Mouse (Mus musculus): ENCODE data around the gene Smpdl3b.
"Not testable (repeated sequence)": the region's sequence is repeated elsewhere in the genome, so short reads cannot be mapped to it uniquely, and the experiment has no call there.

Smpdl3b gene

DNA sequence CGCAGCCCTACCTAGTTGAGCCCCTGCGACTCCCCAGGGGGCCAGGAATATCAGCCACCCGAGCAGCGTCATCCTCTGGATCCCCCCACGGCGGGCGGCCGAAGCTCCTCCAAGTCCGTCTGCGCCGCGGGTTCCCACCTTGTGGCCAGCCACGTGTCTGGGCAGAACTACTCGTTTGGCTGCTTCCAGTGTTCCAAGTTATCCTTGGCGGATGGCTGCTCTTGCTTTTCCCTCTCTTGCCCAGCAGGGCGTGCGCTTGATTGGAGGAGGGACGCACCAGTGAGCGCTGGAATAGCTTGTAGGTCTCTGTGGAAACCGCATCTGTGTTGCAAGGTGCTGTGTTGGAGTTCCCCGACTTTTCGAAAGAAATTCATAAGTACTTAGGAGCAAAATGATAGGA, at the start of gene Smpdl3b:
Smpdl3b (minus strand) TSS at position 279 of the 400 bp plus-strand sequence.
- no peak for DNase-seq (ENCODE audit: low read depth, low spot score)

- no peak for DNase-seq (ENCODE audit: low read depth, low spot score)
These were observed 49.7 kb upstream of the Smpdl3b start for GRCm38 (mm10) chr4:132806620-132807191.

GRCm38 (mm10) chr4:132805599-132806197, 48.6 kb upstream of the Smpdl3b start:
- DNase-seq (ENCODE audit: low read depth, low spot score): no peak

- no peak for DNase-seq (ENCODE audit: low read depth, low spot score)
These were observed 48.1 kb upstream of the Smpdl3b start for GRCm38 (mm10) chr4:132805146-132805545.

- DNase-seq (ENCODE audit: low read depth, low spot score): no peak
These were observed 47.3 kb upstream of the Smpdl3b start for GRCm38 (mm10) chr4:132804331-132804730.

DNA sequence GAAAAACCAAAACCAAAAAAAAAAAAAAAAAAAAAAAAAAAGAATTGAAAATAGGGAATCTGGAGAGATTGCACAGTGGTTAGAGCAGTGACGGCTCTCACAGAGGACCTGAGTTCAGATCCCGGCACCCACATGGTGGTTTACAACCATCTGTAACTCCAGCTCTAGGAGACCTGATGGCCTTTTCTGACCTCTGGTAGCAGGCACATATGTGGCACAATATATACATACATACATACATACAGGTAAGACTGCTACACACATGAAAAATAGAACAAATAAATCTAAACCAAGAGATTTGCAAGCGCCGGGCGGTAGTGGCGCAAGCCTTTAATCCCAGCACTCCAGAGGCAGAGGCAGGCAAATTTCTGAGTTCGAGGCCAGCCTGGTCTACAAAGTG, 46.8 kb upstream of the Smpdl3b start:
- DNase-seq (ENCODE audit: low read depth, low spot score): no peak

DNA sequence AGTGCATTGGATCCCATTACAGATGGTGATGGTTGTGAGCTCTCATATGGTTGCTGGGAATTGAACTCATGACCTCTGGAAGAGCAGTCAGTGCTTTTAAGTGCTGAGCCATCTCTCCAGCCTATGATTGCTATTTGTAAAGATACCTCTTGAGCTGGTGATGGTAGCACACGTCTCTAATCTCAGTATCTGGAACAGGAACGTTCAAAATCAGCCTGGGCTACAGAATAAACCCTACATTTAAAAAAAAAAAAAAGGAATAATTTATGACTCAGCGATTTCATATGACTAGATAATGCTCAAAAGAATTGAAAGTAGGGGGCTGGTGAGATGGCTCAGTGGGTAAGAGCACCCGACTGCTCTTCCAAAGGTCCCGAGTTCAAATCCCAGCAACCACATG, 46.2 kb upstream of the Smpdl3b start:
- no peak for DNase-seq (ENCODE audit: low read depth, low spot score)

DNA sequence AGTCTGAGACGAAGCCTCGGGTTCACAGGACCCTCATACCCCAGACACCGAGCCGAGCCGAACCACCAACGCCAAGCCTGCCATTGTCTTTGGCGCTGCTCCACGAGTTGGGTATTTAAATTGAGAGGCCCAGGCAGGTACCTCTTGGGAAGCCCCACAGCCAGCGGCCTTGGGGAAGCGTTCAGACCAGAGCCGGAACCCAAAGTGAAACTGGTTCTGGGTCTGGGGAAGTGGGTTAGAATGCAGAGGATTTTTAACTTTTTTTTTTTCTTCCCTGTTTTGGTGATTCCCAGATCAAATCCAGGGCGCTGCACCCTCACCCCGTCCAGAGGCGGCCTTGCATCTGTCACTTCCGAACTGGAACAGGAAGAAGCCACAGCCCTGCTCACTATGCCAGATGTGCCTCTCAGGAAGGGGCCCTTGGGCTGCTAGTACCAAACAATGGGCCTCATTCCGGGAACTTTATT, 45.2 kb upstream of the Smpdl3b start:
- DNase-seq (ENCODE audit: low read depth, low spot score): no peak

GRCm38 (mm10) chr4:132801176-132802077, 44.4 kb upstream of the Smpdl3b start:
- no peak for DNase-seq (ENCODE audit: low read depth, low spot score)

- no peak for DNase-seq (ENCODE audit: low read depth, low spot score)
These were observed 42.8 kb upstream of the Smpdl3b start for GRCm38 (mm10) chr4:132799845-132800244.

DNA sequence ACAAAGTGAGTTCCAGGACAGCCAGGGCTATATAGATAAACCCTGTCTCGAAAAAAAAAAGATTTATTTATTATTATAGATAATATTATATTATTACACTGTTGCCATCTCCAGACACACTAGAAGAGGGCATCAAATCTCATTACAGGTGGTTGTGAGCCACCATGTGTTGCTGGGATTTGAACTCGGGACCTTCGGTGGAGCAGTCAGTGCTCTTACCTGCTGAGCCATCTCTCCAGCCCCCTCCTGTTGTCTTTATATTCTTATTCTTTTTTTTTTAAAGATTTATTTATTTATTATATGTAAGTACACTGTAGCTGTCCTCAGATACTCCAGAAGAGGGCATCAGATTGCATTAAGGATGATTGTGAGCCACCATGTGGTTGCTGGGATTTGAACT, 41.6 kb upstream of the Smpdl3b start:
- not testable (repeated sequence) for DNase-seq (ENCODE audit: low read depth, low spot score)

- DNase-seq (ENCODE audit: low read depth, low spot score): no peak
These were observed 41.0 kb upstream of the Smpdl3b start for GRCm38 (mm10) chr4:132798028-132798427.

DNA sequence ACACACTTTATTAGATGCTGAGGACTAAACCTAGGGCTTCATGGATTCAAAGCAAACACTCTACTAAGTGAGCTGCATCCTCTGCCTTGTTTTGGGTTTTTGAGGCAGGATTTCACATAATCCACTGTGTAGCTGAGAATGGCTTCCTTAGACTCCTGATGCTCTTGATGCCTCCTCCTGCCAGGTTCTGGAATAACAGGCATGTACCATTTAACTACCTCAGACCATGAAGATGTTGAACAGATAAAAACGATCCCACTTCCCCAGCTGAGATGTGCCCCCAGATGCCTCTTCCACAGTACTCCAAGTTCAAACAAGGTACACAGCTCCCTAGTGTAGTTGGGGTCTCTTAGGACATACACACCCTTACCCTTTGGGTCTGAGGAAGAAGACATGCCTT, 40.4 kb upstream of the Smpdl3b start:
- no peak for DNase-seq (ENCODE audit: low read depth, low spot score)

- DNase-seq (ENCODE audit: low read depth, low spot score): no peak
These were observed 39.3 kb upstream of the Smpdl3b start, which contains the start of gene Themis2 for GRCm38 (mm10) chr4:132796196-132796886. Gene Themis2, minus strand, starts transcription at chr4:132796387.

GRCm38 (mm10) chr4:132795171-132795570, 38.1 kb upstream of the Smpdl3b start:
- no peak for DNase-seq (ENCODE audit: low read depth, low spot score)

DNA sequence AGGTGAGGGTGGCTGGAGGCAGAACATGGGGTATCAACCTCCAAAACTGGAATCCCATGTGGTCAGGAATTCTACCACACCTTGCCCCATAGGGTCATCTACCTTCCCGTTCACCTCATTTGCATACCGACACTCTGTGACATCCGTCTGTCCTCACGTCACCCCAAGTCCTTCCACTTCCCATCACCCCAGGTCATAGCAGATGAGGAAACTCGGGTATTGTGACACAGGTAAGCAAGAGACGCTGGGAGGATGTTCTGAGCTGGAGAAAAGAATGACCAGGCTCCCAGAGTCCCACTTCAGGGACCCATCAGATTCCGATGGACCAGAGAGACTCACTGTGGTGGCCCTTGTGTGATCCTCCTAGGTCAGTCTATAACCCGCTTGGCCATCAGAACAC, 37.7 kb upstream of the Smpdl3b start:
- no peak for DNase-seq (ENCODE audit: low read depth, low spot score)

DNA sequence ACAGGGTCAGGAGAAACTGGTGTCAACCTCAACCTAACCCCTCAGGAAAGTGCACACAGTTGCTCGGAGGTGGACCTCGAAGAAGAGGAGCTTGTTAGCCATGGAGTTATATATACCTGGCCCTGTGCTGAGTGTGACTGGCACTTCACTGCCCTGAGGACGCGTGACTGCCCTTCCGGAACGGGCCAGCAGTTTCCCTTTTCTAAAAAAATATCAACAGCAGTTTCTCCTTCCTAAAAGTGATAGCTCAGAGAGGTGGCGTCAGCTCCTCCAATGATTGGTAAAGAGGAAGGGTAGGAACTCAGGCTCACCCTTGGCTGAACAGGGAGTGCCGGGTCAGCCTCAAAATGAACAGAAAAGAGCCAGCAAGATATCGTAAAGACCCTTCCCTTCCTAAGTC, 37.0 kb upstream of the Smpdl3b start:
- no peak for DNase-seq (ENCODE audit: low read depth, low spot score)

- DNase-seq (ENCODE audit: low read depth, low spot score): not testable (repeated sequence)
These were observed 36.4 kb upstream of the Smpdl3b start for GRCm38 (mm10) chr4:132793322-132794004.

- DNase-seq (ENCODE audit: low read depth, low spot score): no peak
These were observed 32.7 kb upstream of the Smpdl3b start for GRCm38 (mm10) chr4:132789731-132790130.

DNA sequence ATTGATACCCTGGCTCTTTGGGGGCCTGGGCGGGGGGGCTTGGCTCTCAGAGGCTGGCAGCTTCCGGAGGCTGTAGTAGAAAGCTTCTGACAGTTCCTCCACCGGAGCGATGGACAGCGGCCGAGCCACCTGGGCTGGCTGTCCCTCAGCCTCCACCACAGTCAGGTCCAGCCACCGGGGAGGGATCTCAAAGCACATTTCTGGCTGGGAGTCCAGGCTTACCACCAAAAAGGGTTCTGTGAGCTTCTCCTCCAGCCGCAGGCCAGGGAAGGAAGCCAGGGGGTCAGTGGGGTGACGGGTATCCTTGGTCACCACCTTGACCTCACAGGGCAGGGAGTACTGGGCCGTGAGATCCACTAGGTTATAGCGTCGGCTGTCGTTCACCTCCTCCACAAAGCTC, 28.2 kb upstream of the Smpdl3b start:
- DNase-seq (ENCODE audit: low read depth, low spot score): no peak

- DNase-seq (ENCODE audit: low read depth, low spot score): no peak
These were observed 26.7 kb upstream of the Smpdl3b start for GRCm38 (mm10) chr4:132783732-132784131.

All from brain, embryonic 18.5 days (tissue).